Mouse (Mus musculus) MEL (cell line): Measurements from ENCODE around the gene Rbfox3.

Experiments used
- CTCF ChIP-seq, 3 experiments: IDR thresholded peaks in 2 of 3; conservative IDR thresholded peaks in 1 of 3; 2 replicates each; pipeline ENCODE4 v1.5.1; 2011 to 2012; ENCODE audit warnings: low read length in 3 of 3, low read depth in 2 of 3, mild to moderate bottlenecking in 2 of 3, improper control_type of control experiment in 1 of 3, inconsistent platforms in 1 of 3, mixed read lengths in 1 of 3, moderate library complexity in 1 of 3; ENCODE audit not compliant: control insufficient read depth in 1 of 3, insufficient read depth in 1 of 3, poor library complexity in 1 of 3, severe bottlenecking in 1 of 3
- POLR2A ChIP-seq, 2 experiments: IDR thresholded peaks; 2 replicates each; pipeline ENCODE4 v1.6.1; 2011 to 2012; ENCODE audit warnings: low read length in 2 of 2, mild to moderate bottlenecking in 2 of 2, control low read depth in 1 of 2, improper control_type of control experiment in 1 of 2, low read depth in 1 of 2, moderate library complexity in 1 of 2; ENCODE audit not compliant: control insufficient read depth in 1 of 2, insufficient read depth in 1 of 2, poor library complexity in 1 of 2
- TBP ChIP-seq: IDR thresholded peaks from 2 replicates; pipeline ENCODE4 v1.8.0; 2011; ENCODE audit warnings: low read depth, low read length, improper control_type of control experiment
- USF2 ChIP-seq, 2 experiments: IDR thresholded peaks; 2 replicates each; pipeline ENCODE4 v1.6.1; 2011 to 2012; ENCODE audit warnings: improper control_type of control experiment in 2 of 2, low read length in 2 of 2, borderline replicate concordance in 1 of 2, inconsistent platforms in 1 of 2, low read depth in 1 of 2, mild to moderate bottlenecking in 1 of 2; ENCODE audit not compliant: insufficient read depth in 1 of 2
- ZC3H11A ChIP-seq: IDR thresholded peaks from 2 replicates; pipeline ENCODE4 v1.6.1; 2012; ENCODE audit warnings: low read depth, mild to moderate bottlenecking, inconsistent platforms, low read length, improper control_type of control experiment
- ZKSCAN1 ChIP-seq: IDR thresholded peaks from 2 replicates; pipeline ENCODE4 v1.6.1; 2012; ENCODE audit warnings: low read depth, mild to moderate bottlenecking, inconsistent platforms, low read length, improper control_type of control experiment, moderate library complexity

- TF ChIP-seq TBP (no peak), CTCF (IDR thresholded peaks at IDR 0.05 in 2 of 3, conservative IDR thresholded peaks at IDR 0.05 in 1 of 3; ENCODE audit: control insufficient read depth in 1 of 3, insufficient read depth in 1 of 3, low read depth in 2 of 3, low read length in 3 of 3, poor library complexity in 1 of 3, severe bottlenecking in 1 of 3) (peak; percentile 71 to 73 (median 72)), USF2 (IDR thresholded peaks at IDR 0.05; ENCODE audit: borderline replicate concordance in 1 of 2, insufficient read depth in 1 of 2, low read depth in 1 of 2, low read length in 2 of 2) (no peak), ZC3H11A (peak; percentile 61), POLR2A (IDR thresholded peaks at IDR 0.05; ENCODE audit: control insufficient read depth in 1 of 2, insufficient read depth in 1 of 2, low read depth in 1 of 2, low read length in 2 of 2, poor library complexity in 1 of 2) (no peak), ZKSCAN1 (no peak)
These were observed 468.0 kb downstream of the Rbfox3 start for GRCm38 (mm10) chr11:118443201-118443970.
